Mouse (Mus musculus): ENCODE results near the gene Zfp663. TPM values are rescaled to one million over a fixed set of nuclear protein-coding genes. Genes with fewer than 3 reads are reported as not detected.

Zfp663 gene
- polyA plus RNA-seq, 1 experiment from 2014 or later: 0.58 TPM

GRCm38 (mm10) chr2:165304819-165305218 lies 63.7 kb downstream of the Zfp663 start:
- no peak overlapping the region; the same call in 1 of the 2 replicates for H3K27ac ChIP-seq
- H3K36me3 ChIP-seq (ENCODE audit: insufficient read depth, low read length): peaks cover 41% of the 10 kb centered on the region
- no peaks in the 10 kb centered on the region for H3K4me1 ChIP-seq (replicated peaks; ENCODE audit: insufficient read depth, low read length)
- ATAC-seq (replicated peaks; ENCODE audit: low FRiP score, low read depth) (no peak), DNase-seq (ENCODE audit: low spot score) (no peak)
- no peak overlapping the region for H3K4me2 ChIP-seq (ENCODE audit: low read length)
- no peak for TF ChIP-seq CTCF (IDR thresholded peaks at IDR 0.05; ENCODE audit: low read depth)
- no peaks in the 10 kb centered on the region for H3K9me3 ChIP-seq (replicated peaks; ENCODE audit: low read length)
- 83% methylated on average over 19 of the region's 19 CpGs for WGBS
- H3K4me3 ChIP-seq (replicated peaks; ENCODE audit: low read depth, low read length): no peak overlapping the region
- no peak overlapping the region for H3K9ac ChIP-seq (ENCODE audit: low read depth, low read length)
- H3K27me3 ChIP-seq (ENCODE audit: insufficient read depth, low read length): no peaks in the 10 kb centered on the region

GRCm38 (mm10) chr2:165303354-165304012 lies 65.0 kb downstream of the Zfp663 start:
- H3K27ac ChIP-seq: no peak overlapping the region
- DNase-seq (ENCODE audit: low spot score): no peak
- H3K9ac ChIP-seq (ENCODE audit: low read depth, low read length): no peak overlapping the region
- TF ChIP-seq CTCF (IDR thresholded peaks at IDR 0.05; ENCODE audit: low read depth): no peak
- H3K36me3 ChIP-seq (ENCODE audit: insufficient read depth, low read length): peaks cover 41% of the 10 kb centered on the region
- ATAC-seq (replicated peaks; ENCODE audit: low FRiP score, low read depth): no peak
- H3K4me3 ChIP-seq (replicated peaks; ENCODE audit: low read depth, low read length): no peak overlapping the region
- no peaks in the 10 kb centered on the region for H3K9me3 ChIP-seq (replicated peaks; ENCODE audit: low read length)
- 90% methylated on average over 6 of the region's 6 CpGs for WGBS
- no peak overlapping the region for H3K4me2 ChIP-seq (ENCODE audit: low read length)
- no peaks in the 10 kb centered on the region for H3K4me1 ChIP-seq (replicated peaks; ENCODE audit: insufficient read depth, low read length)
- H3K27me3 ChIP-seq (ENCODE audit: insufficient read depth, low read length): no peaks in the 10 kb centered on the region

- ATAC-seq (replicated peaks; ENCODE audit: low FRiP score, low read depth) (no peak), DNase-seq (ENCODE audit: low spot score) (no peak)
- WGBS: 57% methylated on average over 3 of the region's 3 CpGs
- no peak for TF ChIP-seq CTCF (IDR thresholded peaks at IDR 0.05; ENCODE audit: low read depth)
- Histone ChIP-seq H3K27ac (no peak overlapping the region), H3K4me1 (replicated peaks; ENCODE audit: insufficient read depth, low read length) (no peaks in the 10 kb centered on the region), H3K4me3 (replicated peaks; ENCODE audit: low read depth, low read length) (no peak overlapping the region), H3K36me3 (ENCODE audit: insufficient read depth, low read length) (peaks cover 56% of the 10 kb centered on the region), H3K27me3 (ENCODE audit: insufficient read depth, low read length) (no peaks in the 10 kb centered on the region), H3K9me3 (replicated peaks; ENCODE audit: low read length) (no peaks in the 10 kb centered on the region), H3K4me2 (ENCODE audit: low read length) (no peak overlapping the region), H3K9ac (ENCODE audit: low read depth, low read length) (no peak overlapping the region)
Measured at GRCm38 (mm10) chr2:165301409-165301808, 67.1 kb downstream of the Zfp663 start.

Other genes starting within 250 kb of the Zfp663 start
- gene Cdh22, start 133.9 kb downstream of the Zfp663 start, polyA plus RNA-seq (2015; fragmentation: Nextera tagmentation; extraction: Ambion mirVana): 1.5 and 1.6 TPM in 2 replicates
- 51.6 and 55.7 TPM in 2 replicates for gene Slc35c2, start 80.9 kb downstream of the Zfp663 start, polyA plus RNA-seq (2015; fragmentation: Nextera tagmentation; extraction: Ambion mirVana)
- 51.5 and 59.3 TPM in 2 replicates for gene Elmo2, start 42.2 kb downstream of the Zfp663 start, polyA plus RNA-seq (2015; fragmentation: Nextera tagmentation; extraction: Ambion mirVana)
- 3.6 and 4.7 TPM in 2 replicates for gene Zfp334, start 19.5 kb upstream of the Zfp663 start, polyA plus RNA-seq (2015; fragmentation: Nextera tagmentation; extraction: Ambion mirVana)
- 0.11 and 0.14 TPM in 2 replicates for gene Ocstamp, start 31.7 kb upstream of the Zfp663 start, polyA plus RNA-seq (2015; fragmentation: Nextera tagmentation; extraction: Ambion mirVana)
- gene Slc13a3, start 104.5 kb upstream of the Zfp663 start, polyA plus RNA-seq (2015; fragmentation: Nextera tagmentation; extraction: Ambion mirVana): 8.3 and 9.7 TPM in 2 replicates
- gene Trp53rka, start 124.6 kb upstream of the Zfp663 start, polyA plus RNA-seq (2015; fragmentation: Nextera tagmentation; extraction: Ambion mirVana): 27.2 and 27.5 TPM in 2 replicates
- 3.2 and 4.3 TPM in 2 replicates for gene Slc2a10, start 135.1 kb upstream of the Zfp663 start, polyA plus RNA-seq (2015; fragmentation: Nextera tagmentation; extraction: Ambion mirVana)
- gene Eya2, start 226.3 kb upstream of the Zfp663 start, polyA plus RNA-seq (2015; fragmentation: Nextera tagmentation; extraction: Ambion mirVana): 6.3 and 8.0 TPM in 2 replicates